Mouse (Mus musculus): ENCODE measurements around the gene Cpt2.

The Cpt2 gene

DNA sequence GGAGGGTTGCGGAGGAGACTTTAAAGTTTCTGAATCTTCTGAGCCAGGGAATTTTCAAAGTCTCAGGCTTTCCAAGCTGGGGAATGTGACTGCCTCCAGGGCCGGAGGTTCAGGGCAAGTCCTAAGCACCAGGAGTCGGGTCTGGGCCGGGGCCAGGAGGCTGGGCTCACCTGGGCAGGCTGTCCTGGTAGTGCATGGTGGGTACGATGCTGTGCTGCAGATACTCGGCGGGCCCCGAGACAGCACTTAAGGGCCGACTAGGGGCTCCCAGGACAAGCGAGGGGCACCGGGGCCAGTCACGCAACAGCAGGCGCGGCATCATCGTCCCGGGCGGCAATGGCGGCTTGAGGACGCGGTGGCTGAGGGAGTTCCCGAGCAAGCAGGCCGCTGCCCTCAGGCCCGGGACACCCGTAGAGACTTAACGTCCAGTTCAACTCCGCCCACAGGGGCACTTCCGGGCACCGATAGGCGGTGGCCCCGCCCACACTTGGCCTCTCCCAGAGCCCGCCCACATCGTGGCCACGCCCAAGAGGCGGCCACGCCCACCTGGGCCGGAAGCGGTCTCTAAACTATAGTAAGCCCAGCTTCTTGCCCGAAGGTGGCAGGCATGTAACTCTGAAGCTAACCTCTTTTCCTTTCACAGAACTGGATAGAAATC, at the start of gene Cpt2:
TSS of gene Cpt2 (minus strand) at position 466 of the 658 bp plus-strand sequence.
- in situ Hi-C loops (cut with MboI, MseI) = no loop called here

DNA sequence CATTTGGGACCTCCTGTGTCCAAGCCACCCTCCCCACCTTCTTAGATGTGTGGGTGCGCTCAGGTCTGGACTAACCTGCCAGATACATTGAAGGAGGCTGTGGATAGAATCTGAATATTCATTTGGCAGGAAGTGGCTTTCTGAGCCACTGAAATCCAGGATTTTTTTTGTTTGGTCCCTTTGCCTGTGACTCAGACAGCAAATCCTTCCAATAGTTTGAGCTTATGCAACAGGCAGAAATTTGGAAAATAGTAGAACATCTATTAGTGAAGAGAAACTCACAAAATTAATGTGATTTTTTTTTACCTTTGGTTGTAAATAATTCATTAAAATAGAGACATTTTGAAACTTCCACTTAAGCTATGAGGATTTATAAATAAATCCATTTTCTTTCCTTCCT, 47.8 kb upstream of the Cpt2 start:
- in situ Hi-C loops (cut with MboI, MseI) = no loop called here

DNA sequence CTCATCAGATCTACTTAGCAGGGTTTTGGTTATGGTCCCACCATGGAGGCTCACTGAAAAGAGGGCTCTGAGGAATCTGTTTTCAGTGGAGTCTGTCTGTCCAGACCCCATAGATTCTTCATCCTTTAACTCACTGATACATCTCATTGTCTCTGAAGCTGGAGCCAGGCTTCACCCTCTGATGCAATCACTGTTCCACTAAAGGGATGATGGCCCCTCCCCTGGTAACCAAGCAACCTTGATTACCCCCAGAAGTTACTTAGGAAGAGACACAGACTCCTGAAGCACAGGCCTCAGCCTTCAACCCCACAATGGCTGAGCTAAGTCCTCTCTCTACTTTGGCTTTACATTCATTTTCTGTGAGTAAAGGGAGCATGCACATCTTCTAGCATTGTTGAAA, 46.4 kb upstream of the Cpt2 start:
- in situ Hi-C loops (cut with MboI, MseI) = no loop called here

DNA sequence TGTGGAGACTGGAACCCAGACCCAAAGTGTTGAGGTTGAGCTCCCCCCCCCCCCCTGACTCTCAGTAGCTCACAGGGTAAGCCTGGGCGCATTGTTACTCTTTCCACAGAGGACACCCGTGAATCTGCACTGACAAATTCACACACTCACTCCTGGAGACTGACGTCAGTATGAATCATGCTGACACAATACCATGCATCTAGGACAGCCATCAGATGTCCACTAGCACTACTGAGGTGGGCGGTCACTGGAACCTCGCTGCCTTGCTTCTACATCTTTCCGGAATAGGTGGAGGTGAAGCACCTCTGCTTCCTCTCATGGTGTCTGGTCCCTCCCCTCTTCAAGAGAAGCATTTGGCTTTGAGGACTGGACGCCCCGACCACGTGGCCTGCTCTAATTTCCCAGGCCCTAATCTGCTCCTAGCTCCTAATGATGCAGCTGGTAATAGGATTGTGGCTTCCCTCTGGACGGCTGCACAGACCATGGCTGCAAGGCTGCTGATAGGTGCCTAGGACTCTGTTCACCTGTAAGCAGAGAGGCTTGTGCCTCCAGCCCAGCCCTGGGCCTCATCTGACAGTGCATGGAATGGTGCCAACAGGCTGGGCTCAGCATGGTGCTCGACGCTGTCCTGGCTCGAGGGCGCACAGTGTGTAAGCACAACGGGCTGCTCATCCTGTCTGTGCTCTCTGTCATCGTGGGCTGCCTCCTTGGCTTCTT, 44.7 kb upstream of the Cpt2 start, which contains the start of gene Slc1a7:
TSS of gene Slc1a7 (plus strand) at position 367 of the 717 bp plus-strand sequence.
- in situ Hi-C loops (cut with MboI, MseI) = no loop called here

DNA sequence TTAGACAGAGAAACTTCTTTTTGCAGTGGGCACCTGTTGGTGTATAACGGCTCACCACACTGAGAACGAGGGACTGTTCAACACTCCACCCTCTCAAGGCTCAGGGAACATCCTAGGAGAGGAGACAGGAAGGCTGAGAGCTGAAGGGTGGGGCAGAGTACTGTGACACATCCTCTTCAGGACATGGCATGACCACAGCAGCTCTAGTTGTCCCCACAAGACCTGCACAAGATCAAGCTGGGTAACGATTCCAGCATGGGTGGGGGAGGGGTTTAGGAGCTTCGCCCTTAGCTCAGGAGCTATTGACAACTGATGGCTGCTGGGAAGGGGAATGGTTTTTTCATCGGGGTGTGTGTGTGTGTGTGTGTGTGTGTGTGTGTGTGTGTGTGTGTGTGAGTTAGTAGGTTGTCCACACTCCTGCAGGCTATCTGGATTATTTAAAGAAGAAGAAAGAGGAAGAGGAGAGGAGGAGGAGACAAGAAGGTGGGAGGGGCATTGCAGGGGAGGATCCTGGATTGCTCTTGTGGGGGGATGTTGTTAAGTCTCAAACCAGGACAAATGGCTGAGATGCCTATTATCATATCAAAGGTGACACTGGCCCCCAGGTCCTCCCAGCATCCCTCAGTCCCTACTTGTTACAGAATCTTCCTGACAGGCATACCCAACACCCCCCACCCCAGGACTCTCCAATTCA, 43.2 kb upstream of the Cpt2 start:
- in situ Hi-C loops (cut with MboI, MseI) = no loop called here

DNA sequence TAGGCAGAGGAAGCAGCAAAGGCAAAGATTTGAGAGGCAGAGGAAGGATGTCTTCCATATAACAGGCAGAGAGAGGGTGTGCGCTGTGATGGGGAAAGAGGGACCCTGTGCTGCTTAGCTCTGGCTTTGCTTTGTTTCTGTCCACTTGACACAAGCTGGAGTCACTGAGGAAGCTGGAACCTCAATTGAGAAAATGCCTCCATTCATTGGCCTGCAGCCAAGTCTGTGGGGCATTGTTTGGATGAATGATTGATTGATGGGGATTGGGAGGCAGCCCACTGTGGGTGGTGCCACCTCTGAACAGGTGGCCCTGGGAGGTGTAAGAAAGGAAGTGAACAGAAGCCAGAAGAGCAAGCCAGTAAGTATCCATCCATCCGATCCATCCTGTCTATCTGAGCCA, 39.4 kb upstream of the Cpt2 start:
- in situ Hi-C loops (cut with MboI, MseI) = no loop called here

DNA sequence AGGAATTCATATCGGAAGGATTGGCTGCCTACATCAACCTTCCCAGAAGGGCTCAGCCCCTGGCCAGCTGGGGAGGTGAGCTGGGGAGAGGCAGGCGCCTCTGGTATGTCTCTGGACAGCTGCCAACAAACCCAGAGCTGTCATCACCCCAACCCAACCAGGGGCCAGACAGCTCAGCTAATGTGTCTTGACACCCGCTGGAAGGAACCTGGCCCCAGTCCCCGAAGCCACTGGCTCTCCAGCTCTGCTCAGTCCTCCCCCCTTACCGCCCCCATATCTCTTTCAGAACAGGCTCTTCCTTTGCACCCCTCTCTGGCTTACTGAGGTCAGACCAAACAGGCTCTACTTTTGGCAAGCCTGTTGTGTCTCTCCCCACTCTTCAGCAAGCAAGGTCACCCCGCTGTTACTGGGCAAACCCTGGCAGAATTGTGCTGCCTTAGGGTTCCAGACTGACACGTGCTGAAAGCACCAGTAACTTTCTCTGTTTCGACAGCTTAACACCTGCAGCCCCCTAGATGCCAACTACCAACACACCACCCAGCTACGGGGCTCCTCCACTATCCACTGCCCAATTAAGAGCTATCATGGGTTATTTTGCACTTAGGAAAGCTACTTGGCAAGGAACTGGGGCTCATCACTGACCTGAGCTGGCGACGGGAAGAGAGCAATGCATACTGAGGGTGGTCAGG, 38.8 kb upstream of the Cpt2 start:
- in situ Hi-C loops (cut with MboI, MseI) = no loop called here

DNA sequence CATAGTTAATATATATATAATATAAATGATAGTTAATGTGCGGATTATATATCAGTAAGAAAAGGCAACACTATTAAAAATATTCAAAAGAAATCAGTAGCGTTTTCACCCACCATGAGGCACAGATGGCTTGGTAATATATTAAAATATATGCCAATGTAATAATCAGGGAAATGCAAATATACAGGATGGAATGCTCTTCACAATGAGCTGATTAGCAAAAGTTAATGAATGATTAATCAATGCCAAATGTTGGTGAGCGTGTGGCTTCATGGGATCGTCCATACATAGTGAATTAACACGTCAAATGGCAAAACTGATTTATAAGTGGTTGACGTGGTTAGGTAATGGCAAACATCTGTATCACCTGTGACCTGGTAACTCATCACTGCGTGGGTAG, 35.1 kb upstream of the Cpt2 start:
- in situ Hi-C loops (cut with MboI, MseI) = no loop called here

DNA sequence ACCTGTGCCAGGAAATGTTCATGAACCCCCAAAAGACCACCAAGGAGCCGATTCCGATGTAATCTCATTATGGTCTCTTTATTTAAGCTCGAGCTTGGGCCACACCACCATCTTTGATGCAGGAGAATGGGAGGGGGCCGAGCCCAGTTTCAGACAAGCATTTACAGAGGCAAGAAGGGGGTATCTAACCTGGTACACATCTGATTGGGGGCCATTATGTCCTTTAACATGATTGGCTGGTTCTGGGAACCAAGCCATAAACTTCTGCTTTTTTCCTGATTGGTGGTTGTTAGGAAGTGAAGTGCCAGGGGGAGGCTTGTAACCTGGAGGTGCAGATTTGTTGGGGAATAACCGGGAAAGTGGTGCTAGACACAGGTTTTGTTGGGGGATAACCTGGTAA, 32.3 kb upstream of the Cpt2 start:
- in situ Hi-C loops (cut with MboI, MseI) = no loop called here

DNA sequence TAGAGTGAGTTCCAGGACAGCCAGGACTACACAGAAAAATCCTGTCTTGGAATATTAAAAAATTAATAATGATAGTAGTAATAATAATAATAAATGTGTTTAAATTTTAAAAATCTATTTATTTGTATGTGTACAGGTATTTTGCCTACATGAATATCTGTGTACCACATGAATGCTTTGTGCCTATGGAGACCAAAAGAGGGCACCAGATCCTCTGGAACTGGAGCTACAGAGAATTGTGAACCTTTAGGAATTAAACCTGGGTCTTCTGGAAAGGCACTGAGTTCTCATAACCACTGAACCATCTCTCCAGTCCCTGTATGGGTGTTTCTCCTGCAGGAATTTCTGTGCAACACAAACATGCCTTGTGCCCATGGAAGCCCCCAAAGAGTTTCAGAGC, 29.4 kb upstream of the Cpt2 start:
- in situ Hi-C loops (cut with MboI, MseI) = no loop called here

DNA sequence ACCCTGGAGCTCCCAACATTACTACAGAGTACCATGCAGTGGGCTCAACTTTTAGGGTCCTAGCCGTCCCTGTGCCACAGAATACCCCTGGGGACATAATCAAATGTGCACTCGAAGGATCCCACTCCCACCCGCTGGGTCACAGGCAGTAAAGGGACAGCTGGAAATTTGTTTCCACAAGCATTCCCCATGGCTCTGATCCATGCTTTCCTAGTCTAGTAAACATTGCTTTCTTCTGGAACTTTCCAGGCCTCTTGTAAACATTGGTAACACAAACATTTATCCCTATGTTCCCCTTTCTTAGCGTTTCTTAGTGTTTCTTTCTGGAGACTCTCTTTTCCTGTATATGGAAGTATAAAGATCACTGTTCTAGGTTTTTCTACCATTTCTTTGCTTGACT, 26.5 kb upstream of the Cpt2 start:
- in situ Hi-C loops (cut with MboI, MseI) = no loop called here

DNA sequence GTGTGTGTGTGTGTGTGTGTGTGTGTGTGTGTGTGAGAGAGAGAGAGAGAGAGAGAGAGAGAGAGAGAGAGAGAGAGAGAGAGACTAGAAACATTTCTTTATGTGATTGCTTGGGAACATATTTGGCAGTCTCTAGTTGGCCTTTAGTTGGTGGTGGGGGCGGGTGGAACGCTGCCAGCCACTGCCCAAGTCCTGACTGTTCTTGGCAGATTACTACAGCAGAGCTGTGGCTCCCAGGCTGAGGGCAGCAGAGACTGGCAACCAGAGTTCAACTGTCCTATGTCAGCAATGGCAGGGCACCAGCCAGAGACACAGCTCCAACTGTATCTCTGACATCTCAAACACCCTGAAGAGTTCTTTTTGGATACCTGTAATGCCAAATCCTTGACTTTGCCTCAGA, 20.7 kb upstream of the Cpt2 start:
- in situ Hi-C loops (cut with MboI, MseI) = no loop called here

DNA sequence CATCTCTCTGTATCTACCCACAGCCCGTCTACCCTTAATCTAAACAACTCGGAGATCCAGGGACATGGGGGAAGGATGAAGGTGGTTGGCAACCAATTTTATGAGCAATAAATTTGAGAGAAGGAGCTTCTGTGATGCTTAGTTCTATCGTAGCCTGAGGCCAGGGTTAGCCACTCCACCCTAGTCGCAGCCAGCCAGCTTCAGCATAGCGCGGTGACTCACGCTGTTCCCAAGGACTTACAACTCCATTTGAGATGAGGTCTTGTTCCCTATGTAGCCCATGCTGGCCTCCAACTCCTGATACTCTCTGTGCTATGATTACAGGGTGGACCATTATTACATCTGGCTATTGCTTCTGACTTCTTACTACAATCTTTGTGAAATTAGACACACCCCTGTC, 19.3 kb upstream of the Cpt2 start:
- in situ Hi-C loops (cut with MboI, MseI) = no loop called here

DNA sequence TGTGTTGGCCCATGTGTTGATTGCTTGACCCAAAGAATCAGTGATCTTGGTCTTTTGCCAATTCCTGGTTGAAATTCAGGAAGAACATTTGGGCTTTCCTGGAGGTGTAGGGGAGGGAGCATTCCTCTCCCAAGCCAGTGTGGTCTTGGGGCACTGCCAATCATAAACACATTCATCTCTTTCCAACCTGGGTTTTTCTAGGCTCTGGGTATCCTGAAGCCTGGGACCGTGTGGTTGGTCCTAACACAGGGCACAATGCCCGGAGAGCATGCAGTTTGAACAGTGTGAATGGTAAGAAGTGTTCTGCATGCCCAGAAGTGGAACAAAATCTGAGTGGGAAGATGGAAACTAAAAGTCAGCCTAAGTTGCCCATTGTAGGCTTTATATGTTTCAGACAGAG, 14.7 kb upstream of the Cpt2 start:
- in situ Hi-C loops (cut with MboI, MseI) = no loop called here

DNA sequence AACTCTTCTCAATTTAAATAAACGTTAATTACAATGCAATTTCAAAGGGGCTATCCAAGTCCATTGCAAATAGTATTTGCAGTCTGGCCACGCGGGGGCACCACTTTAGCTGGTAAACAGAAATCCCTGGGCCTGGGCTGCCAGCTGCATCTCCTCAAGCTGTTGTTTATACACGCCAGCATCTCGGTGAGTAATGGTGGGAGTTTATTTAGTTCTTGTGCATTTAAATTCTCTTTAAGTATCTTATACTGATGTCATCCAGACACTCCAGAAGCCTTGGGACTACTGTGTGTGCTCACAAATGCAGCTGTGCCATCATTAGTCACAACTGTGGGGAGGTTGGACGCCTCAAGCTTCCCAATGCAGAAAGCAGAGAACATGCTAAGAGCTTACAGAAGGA, 13.9 kb upstream of the Cpt2 start:
- in situ Hi-C loops (cut with MboI, MseI) = no loop called here

DNA sequence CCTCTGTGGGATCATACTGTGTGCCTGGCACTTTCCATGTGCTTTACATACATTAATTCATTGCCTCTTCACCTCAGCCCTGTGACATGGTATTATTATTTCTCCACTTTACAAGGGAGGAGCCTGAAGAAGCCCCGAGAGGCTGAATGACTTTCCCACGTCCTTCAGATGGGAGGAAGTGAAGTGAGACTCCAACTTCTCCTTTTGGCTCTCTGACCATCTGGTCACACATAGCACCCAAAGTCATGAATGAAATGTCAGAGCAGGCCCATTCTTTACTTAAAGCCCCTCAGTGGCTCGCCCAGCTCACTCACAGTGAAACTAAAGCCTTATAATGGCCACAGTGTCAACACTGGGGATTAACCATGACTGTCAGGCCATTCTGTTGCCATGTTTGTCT, 11.8 kb upstream of the Cpt2 start:
- in situ Hi-C loops (cut with MboI, MseI) = no loop called here

DNA sequence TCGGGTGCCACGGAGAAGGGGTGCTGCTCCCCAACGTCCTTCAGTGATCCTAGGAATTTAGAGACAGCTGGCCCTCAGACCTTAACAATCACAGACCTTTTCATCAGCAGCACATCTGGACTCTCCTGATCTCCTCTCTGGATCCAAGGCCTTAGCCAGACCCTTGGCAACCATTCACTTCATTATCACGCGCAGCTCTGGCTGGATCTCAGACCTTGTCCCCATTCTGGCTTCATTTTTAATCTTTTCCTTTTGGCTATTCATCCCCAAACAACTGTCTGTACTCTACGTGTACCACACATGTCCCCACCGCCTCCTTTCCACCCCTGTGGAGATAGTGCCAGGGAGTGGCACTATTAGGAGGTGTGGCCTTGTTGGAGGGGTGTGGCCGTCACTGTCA, 9.8 kb upstream of the Cpt2 start:
- in situ Hi-C loops (cut with MboI, MseI) = no loop called here

DNA sequence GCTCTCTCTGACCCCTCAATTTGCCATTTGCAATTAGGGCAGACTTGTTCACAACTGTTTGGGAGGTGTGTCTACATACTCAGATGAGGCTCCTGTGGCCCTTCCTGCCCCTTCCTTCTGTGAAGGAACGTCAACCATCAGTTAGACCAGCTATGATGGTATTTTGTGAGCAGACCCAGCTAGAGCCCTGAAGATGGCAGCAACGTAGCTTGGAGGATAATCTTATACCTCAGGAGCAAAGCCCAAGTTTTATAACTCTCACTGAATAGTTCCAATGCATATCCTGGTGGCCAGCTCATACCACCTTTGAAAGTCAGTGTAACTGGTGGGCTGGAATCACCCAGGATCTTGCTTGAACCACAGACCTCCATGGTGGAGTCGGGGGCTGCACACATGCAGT, 8.0 kb upstream of the Cpt2 start:
- in situ Hi-C loops (cut with MboI, MseI) = no loop called here

DNA sequence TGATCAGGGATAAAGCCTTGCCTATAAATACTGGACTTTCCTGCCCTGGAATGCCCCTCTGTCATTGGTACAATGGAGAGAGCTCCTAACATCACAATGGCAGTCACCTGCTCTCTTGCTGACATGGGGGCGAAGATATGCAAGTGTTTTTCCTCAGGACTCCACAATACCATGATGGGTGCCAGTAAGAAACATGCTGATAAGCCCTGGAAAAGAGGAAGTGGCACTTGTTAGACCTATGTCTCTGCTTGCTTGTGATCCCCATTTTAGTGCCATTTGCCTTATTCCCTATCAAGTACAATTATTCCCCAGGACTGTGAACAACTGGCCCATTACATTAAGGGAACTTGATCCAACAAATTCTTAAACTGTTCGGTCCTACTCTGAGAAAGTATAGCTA, 5.3 kb upstream of the Cpt2 start:
- in situ Hi-C loops (cut with MboI, MseI) = no loop called here

DNA sequence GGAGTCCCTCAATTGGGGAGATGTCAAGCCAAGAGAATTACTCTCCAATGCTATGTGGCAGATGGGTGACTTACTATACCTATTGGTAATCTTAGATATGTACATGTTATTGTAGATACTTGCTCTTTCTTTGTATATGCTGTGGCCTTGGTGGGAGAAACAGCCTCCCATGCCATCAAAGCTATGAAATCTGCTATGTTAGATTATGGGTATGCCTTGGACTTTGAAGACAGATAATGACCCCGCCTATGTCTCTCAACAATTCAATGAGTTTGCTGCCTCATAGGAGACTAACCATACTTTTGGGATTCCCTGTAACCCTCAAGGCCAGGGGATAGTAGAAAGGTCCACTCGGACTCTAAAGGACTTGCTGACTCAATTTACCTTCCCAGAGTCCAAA, 4.9 kb upstream of the Cpt2 start:
- in situ Hi-C loops (cut with MboI, MseI) = no loop called here

DNA sequence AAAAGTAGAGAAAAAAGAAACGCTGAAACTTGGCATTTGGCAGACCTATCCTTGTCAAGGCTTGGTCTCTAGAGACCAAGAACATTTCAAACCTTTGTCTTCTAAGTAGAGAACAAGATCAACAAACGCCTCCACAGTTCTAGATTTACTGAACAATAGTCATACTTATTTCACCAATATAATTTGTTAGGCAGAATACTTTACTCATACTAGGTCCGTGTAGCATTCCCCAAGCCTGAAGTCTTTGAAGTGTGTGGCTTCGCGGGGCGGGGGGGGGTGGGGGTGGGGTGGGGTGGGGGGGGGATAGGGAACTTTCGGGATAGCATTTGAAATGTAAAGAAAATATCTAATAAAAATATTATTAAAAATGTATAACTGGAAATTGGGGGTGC, 389 bp upstream of the Cpt2 start:
- in situ Hi-C loops (cut with MboI, MseI) = no loop called here

DNA sequence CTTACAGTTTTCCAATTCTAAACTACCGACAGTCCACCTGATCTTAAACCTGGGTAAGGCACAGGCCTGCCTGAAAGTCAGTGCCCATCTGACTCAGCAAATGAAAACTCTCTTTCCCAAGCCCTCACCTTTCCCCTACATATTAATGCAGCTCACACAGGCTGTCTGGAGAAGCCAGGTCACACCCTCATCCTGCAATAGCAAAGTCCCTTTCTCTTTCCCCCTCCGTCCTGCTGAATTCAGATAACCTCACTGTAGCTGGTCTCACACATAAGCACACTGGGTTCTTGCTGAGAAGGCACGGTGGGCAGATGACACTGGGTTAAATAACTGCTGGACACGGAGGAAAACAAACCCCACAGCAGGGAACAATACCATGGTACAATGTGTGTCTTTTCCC, 1.5 kb downstream of the Cpt2 start:
- in situ Hi-C loops (cut with MboI, MseI) = no loop called here

Data from T-helper 2 cell (primary cell).